Mouse (Mus musculus): ENCODE data around the gene Gsta2. TPM values are rescaled to one million over a fixed set of nuclear protein-coding genes. Genes with fewer than 3 reads are reported as not detected.
A peak's percentile ranks its signal among the peaks of the same experiment; 100 is the strongest.
"Not testable (repeated sequence)": the region's sequence is repeated elsewhere in the genome, so short reads cannot be mapped to it uniquely, and the experiment has no call there.

Gsta2 gene
- total RNA-seq, 2 experiments from 2014 or later = not detected

GRCm38 (mm10) chr9:78359750-78360483 lies 4.3 kb upstream of the Gsta2 start:
- H3K27ac ChIP-seq = no peak overlapping the region
- TF ChIP-seq CTCF (IDR thresholded peaks at IDR 0.05) = no peak
- H3K4me3 ChIP-seq = no peak overlapping the region
- no peak for DNase-seq
- intact Hi-C loops (cut with DNase I) = loop anchor here (10.0 kb wide), 1 partner anchor 195 kb away; no protein-coding TSS in a partner anchor

GRCm38 (mm10) chr9:78358053-78358452 lies 2.5 kb upstream of the Gsta2 start:
- Histone ChIP-seq H3K27ac (no peak overlapping the region), H3K4me3 (no peak overlapping the region)
- peak; percentile 66 for DNase-seq
- intact Hi-C loops (cut with DNase I) = loop anchor here (10.0 kb wide), 1 partner anchor 197 kb away; no protein-coding TSS in a partner anchor
- TF ChIP-seq CTCF (IDR thresholded peaks at IDR 0.05) = peak; percentile 75

GRCm38 (mm10) chr9:78354665-78355578 lies 666 bp downstream of the Gsta2 start:
- Histone ChIP-seq H3K27ac (no peak overlapping the region), H3K4me3 (no peak overlapping the region)
- intact Hi-C loops (cut with DNase I) = loop anchor here (10.0 kb wide), 1 partner anchor 200 kb away; no protein-coding TSS in a partner anchor
- DNase-seq = no peak
- no peak for TF ChIP-seq CTCF (IDR thresholded peaks at IDR 0.05)

- H3K4me3 ChIP-seq = no peak overlapping the region
- TF ChIP-seq CTCF (IDR thresholded peaks at IDR 0.05) = no peak
- intact Hi-C loops (cut with DNase I) = loop anchor here (10.0 kb wide), 1 partner anchor 203 kb away; no protein-coding TSS in a partner anchor
- no peak overlapping the region for H3K27ac ChIP-seq
- DNase-seq = no peak
These were observed 3.9 kb downstream of the Gsta2 start for GRCm38 (mm10) chr9:78351504-78352220.

- DNase-seq, H3K27ac ChIP-seq, H3K4me3 ChIP-seq: not testable (repeated sequence)
- intact Hi-C loops (cut with DNase I) = loop anchor here (10.0 kb wide), 1 partner anchor 205 kb away; no protein-coding TSS in a partner anchor
These were observed 5.6 kb downstream of the Gsta2 start for GRCm38 (mm10) chr9:78350007-78350406.

- DNase-seq; intact Hi-C loops (cut with DNase I); H3K4me3 ChIP-seq; H3K27ac ChIP-seq: not testable (repeated sequence)
These were observed 6.4 kb downstream of the Gsta2 start for GRCm38 (mm10) chr9:78349141-78349540.

- H3K27ac ChIP-seq; H3K4me3 ChIP-seq; DNase-seq; intact Hi-C loops (cut with DNase I): not testable (repeated sequence)
These were observed 7.2 kb downstream of the Gsta2 start for GRCm38 (mm10) chr9:78348206-78349004.

- H3K27ac ChIP-seq = no peak overlapping the region
- intact Hi-C loops (cut with DNase I) = no loop called here
- DNase-seq = no peak
- TF ChIP-seq CTCF (IDR thresholded peaks at IDR 0.05) = no peak
- H3K4me3 ChIP-seq = no peak overlapping the region
These were observed 8.6 kb downstream of the Gsta2 start for GRCm38 (mm10) chr9:78347004-78347403.

GRCm38 (mm10) chr9:78345235-78345634 lies 10.4 kb downstream of the Gsta2 start:
- H3K27ac ChIP-seq; DNase-seq; H3K4me3 ChIP-seq; intact Hi-C loops (cut with DNase I): not testable (repeated sequence)

GRCm38 (mm10) chr9:78343055-78343454 lies 12.5 kb downstream of the Gsta2 start:
- intact Hi-C loops (cut with DNase I); H3K27ac ChIP-seq; H3K4me3 ChIP-seq; DNase-seq: not testable (repeated sequence)

GRCm38 (mm10) chr9:78342494-78342893 lies 13.1 kb downstream of the Gsta2 start:
- intact Hi-C loops (cut with DNase I); H3K4me3 ChIP-seq; DNase-seq; H3K27ac ChIP-seq: not testable (repeated sequence)

GRCm38 (mm10) chr9:78340324-78340723 lies 15.3 kb downstream of the Gsta2 start:
- intact Hi-C loops (cut with DNase I) = not testable (repeated sequence)

GRCm38 (mm10) chr9:78337050-78337449 lies 18.5 kb downstream of the Gsta2 start:
- H3K4me3 ChIP-seq; intact Hi-C loops (cut with DNase I); H3K27ac ChIP-seq; DNase-seq: not testable (repeated sequence)

More at GRCm38 (mm10) chr9:78340324-78340723, 15.3 kb downstream of the Gsta2 start:
- TF ChIP-seq CTCF (IDR thresholded peaks at IDR 0.05) = peak; percentile 79
- peak; percentile 35 for DNase-seq
- not testable (repeated sequence) for H3K4me3 ChIP-seq, H3K27ac ChIP-seq

- H3K4me3 ChIP-seq; H3K27ac ChIP-seq; intact Hi-C loops (cut with DNase I); DNase-seq: not testable (repeated sequence)
These were observed 28.3 kb downstream of the Gsta2 start, which contains the start of gene Omt2b for GRCm38 (mm10) chr9:78327289-78327688. Gene Omt2b, plus strand, starts transcription at chr9:78327589.
